Mouse (Mus musculus) G1E (cell line): ENCODE results near the gene Gm10142.

Experiments used
- CTCF ChIP-seq: IDR thresholded peaks from 2 replicates; pipeline ENCODE4 v1.5.1; 2012; ENCODE audit warnings: low read depth, low read length, inconsistent platforms, mixed read lengths
- GATA1 ChIP-seq: IDR thresholded peaks from 2 replicates; pipeline ENCODE4 v1.6.1; 2012; ENCODE audit warnings: borderline replicate concordance, low read length, inconsistent platforms, mixed read lengths
- GATA2 ChIP-seq: IDR thresholded peaks from 2 replicates; pipeline ENCODE4 v1.6.1; 2012; ENCODE audit warnings: low read depth, low read length, inconsistent platforms, borderline replicate concordance
- POLR2AphosphoS5 ChIP-seq: IDR thresholded peaks from 2 replicates; pipeline ENCODE4 v1.6.1; 2012; ENCODE audit warnings: low read depth, low read length, inconsistent platforms; ENCODE audit not compliant: insufficient replicate concordance

- no peak for TF ChIP-seq CTCF
- no peak for TF ChIP-seq GATA1
- TF ChIP-seq POLR2AphosphoS5 = no peak
- no peak for TF ChIP-seq GATA2
These were observed 9.3 kb upstream of the Gm10142 start, which contains the start of gene Gm10272 for GRCm38 (mm10) chr10:77706326-77706725.
